Mouse (Mus musculus): ENCODE results near the gene Rnf114.

GRCm38 (mm10) chr2:167479501-167479900 lies 12.9 kb upstream of the Rnf114 start:
- TF ChIP-seq CTCF (IDR thresholded peaks at IDR 0.05; ENCODE audit: low read depth) (no peak), EP300 (IDR thresholded peaks at IDR 0.05; ENCODE audit: low read depth) (no peak)
